Mouse (Mus musculus): ENCODE results near the gene Slc35b4.

The Slc35b4 gene

DNA sequence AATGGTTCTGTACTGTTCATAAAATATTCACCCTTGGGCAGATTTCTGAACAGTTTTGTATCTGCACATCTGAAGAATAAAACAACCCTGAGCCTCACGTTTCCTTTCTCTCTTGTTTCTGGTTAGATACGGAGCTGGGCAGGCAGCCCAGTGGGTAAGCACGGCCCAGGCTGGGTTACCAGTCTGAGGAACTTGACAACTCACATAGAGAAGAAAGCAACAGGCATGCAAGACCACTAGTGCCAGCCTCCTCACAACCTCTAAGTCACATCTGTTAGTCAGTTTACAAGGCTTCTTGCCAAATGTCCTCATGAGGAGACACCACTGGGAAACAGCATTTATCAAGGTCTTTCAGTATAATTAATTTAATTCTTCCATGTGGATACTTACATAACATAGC is 8.1 kb downstream of the Slc35b4 start:
- DNase-seq, result no peak

DNA sequence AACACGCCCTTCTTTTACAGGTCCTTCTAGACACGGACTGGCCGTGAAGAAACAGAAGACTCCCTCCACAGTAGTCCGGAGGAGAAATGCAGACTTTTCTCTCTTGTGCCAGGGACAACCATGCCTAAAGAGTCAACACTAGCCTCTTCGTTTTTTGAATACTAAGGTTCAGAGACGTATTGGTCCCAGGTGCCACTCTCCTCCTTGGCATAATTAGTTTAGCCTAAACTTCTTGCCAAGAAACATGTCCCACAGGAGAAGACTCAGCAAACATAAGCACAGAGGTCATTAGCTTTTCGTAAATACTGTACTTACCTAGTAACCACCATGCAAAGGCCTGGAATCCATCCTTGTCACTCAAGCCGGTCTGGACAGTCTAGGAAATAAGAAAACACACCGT is 13.9 kb downstream of the Slc35b4 start:
- DNase-seq, result no peak

DNA sequence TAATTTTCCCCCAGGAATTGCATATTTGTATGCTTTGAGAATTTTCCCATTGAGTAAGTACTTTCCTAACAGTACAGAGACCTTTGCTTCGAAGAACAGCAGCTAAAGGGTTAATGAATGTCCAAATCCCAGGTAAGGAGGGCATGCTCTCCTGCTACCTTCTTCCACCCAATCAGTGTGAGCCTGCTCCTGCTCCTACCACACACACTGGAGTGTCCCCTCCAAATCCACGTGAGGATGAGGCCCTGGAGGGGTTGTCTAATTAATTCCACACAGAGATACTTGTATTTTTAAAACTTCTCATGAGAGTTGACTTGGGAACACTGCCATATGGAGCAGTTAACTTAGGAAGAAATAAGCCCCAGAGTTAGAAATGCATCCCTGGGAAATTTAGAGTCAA is 14.3 kb downstream of the Slc35b4 start:
- no peak for DNase-seq

DNA sequence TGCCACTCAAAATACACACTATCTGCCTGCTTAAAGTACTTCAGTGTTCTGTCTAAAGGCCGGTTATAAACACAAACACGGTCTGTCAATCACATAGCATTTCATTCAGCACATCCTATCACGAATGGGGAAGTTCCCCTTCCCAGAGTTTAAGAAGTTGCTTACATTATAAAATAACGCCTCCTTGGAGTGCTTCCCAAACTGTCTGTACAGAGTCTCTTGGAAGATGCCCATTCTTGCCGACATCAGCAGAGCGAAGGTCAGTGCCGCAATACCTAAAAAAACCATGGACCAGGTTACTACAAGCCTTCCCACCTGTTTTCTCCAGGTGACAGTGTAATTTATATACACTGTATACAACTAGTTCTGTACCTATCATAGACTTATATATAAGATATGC is 15.4 kb downstream of the Slc35b4 start:
- DNase-seq, result no peak

DNA sequence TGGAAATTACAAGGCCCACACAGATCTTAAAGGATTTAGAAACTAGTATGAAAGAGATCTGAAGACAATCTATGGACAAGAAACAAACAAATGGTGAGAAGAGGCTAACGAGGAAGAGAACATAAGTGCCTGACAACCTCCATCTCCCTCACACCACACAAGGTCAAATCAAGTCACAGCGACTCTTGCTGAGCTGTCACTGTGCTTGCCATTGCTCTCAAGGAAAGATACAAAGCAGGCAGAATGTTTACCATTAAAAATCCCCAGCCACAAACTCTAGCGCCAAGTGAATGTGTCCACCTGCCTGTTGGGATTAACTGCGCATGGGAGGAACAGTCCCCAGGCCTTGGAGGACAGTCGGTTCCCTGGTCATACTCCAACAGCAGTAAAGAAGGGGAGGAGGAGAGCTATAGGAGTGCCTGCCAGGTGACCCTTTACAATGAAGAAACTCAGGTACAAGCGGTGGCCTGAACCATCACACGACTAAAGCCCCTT is 16.0 kb downstream of the Slc35b4 start:
- DNase-seq, result no peak

DNA sequence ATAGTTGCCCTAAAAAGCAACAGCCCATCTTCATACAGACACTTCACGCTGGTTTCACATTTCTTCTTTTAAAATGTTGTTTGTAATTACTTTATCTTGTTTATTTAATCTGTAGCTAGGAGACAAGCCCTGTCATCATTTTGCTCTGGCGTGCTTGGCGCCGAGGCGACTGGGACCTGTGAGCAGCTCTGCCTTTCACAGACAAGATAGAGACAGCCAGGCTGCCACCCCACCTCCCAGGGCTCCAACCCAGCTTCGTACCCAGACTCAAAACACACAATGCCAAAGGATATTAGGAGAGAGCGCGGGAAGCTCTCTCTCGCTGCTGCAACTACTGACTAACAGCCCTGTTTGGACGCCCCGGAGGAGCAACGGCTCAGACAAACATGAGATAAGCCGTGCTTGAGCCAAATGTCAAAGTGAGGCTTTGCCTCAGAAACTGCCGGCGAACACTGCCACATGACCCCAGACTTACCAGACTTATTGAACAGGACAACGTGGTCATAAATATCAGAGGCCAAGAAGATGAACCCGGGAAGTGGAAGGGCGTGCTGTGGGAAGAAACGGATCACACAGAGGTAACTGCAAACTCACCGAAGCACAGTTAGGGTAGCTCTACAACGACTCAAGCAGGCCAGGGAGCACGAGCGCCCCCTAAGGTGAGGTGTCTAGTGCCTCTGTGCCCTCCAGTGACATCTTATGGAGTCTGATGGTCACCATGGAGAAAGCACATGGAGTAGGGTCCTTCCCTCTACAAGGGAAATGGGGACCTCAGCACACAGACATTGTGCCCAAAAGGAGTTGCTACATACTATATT is 16.7 kb downstream of the Slc35b4 start:
- peak; percentile 58 for DNase-seq

DNA sequence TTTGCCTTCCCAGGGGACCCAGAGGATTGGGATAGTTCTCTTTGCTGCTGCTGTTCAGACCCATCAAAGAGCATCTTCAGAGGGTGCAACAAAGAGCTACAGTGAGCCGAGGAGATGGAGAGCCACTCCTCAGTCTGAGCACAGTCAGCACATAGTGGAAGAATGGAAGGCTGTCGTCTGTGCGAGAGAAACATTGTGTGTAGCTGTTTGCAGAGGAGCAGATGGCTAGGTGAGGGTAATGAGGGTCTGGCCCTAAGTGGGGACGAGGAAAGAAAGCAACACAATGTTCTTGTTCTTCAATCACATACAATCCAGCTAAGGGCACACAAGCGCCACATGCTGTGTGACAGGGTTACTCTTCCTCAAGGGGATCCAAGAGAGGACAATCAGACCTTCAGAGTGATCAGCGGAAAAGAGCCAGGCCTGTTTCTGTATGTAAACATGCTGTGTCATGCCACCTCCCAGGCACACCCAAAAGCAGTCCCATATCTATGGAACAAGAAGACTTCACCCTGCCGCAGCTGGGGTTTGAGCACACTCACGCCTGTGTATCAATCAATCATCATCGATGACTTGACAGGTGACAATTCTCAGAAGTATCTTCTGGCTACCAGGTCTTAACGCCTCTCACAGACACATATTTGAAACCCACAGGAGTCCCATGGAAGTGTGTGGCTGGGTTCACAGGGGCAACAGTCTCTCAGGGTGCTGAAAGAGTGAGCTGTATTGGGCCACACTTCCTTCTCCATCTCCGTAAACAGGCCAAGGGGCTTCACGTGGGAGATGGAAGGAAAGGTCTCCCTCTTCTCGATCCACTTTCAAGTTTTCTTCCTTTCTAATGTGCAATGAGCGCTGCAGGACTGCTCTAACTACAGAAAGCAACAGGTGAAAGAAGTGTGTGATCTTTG is 19.8 kb downstream of the Slc35b4 start:
- peak; percentile 49 for DNase-seq

DNA sequence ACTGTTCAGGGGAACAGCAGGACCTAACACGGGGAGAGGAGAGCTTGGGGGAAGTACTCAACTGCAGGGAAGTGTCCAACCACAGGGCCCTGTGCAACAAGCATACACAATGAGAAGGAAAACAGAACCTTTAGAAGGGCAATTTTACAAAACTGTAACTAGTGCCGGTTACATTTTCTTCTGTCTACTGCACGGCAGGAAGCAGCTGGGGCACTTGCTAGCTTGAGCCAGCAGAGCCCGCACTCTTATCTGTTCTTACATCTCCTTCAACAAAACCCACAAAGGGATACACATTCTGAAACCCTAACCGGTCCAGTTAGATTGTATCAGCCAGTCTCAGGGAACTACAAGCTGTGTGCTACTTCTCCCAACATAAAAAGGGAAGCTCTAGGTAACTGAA is 20.9 kb downstream of the Slc35b4 start:
- DNase-seq, result peak; percentile 64

DNA sequence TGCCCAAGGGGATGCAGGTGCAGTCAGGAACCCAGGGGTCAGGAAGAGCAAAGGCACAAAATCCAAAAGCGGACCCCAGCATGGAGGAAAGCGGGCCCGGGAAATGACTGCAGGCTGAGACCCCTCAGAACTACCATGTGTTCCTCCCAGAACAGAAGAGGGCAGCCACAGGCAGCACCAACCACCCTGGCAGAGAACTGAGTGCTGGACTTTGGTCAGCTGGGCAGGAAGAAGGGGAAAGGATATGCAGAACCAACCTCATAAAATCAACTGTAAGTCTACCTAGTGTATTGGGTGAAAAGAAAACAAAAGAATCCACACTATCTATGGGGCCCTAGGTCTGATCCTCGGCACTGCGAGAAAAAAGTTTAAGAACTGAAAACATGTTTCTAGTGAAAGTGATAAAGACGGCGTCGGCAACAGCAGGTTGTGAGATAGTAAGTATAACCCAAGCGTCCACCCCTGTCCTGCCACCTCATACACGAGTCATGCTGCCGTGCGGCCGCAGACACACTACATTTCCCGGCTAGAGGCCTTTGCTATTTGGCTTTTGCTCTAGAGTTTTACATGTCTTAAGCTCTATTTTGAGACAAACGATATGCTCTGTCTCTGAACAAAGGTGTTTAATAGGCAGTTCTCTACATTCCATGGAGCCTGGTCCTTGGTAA is 21.6 kb downstream of the Slc35b4 start:
- DNase-seq, result peak; percentile 57

DNA sequence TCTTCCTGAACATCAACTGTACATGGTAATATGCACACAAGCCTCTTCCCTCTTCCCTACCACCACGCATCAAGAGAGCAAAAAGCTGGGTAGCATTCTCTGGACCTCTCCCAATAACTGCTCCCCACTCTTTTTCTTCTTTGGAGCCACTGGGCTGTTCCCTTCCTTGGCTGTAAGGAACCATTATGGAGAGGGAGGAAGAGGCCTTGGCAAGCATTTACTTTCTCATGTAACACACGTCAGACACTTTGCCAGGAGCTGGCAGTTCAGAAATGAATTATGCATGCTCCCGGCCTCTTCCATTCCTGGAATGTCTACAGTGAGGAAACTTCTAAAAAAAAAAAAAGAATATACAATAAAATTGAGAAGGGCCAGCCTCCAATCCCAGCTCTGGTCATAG is 22.7 kb downstream of the Slc35b4 start:
- no peak for DNase-seq

DNA sequence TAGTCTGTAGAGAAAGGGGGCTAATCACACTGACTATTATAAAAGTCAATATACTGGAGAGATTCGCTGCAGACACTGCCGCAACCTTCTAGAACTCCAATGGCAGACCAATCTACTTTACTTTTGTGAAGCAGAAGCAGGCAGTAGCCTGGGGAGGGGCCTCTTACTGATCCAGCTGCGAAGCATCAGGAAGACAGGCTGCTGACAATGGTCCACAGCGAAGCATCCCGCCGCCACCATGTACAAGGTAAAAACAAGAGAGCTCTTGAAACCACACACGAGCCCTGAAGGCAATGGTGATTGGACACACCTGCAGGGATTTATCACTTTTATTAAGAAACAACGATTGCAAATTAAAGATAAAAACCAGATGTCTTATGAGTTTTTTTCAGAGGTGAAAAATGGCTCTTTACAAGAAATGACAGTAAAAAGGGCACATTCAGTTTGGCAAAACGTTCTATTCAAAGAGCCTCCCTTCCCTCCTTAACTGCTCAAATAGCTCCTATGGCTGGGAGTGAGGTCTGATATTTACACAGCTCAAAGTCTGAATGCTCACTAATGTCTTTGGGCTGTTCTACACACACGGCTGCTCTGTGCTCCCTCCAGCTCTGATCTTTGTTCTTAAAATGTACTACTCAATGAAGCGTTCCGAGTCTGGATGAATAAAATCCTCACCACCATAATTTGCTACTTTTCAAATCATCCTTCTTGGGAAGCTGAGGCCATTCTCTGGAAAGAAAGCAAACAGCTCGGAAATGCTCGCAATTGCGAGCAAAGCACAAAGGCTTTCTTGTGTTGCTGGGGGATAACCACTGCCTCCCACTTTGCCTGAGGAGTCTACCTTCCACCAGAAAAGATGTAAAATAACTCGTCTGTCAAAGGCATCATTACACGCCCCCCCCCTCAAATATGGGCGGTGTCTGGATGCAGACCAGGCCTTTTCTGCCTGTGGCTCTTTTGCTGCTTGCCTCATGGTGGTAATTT is 23.6 kb downstream of the Slc35b4 start:
- peak; percentile 63 for DNase-seq

DNA sequence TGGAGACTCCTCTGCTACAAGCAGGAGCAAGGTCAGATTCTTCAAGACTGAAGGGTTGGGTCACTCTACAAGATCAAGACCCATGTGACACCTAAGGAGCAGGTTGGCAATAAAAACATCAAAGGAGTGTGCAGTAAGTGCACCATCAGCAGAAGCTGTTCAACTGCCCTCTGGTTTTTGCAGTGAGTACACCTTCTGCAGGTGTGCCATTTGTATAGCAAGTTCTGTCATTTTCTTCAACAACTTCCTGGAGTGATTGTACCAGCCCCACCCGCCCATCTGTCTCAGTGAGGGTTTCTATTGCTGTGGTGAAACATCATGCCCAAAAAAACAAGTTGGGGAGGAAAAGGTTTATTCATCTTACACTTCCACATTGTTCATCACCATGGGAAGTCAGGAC is 27.1 kb downstream of the Slc35b4 start:
- peak; percentile 59 for DNase-seq

DNA sequence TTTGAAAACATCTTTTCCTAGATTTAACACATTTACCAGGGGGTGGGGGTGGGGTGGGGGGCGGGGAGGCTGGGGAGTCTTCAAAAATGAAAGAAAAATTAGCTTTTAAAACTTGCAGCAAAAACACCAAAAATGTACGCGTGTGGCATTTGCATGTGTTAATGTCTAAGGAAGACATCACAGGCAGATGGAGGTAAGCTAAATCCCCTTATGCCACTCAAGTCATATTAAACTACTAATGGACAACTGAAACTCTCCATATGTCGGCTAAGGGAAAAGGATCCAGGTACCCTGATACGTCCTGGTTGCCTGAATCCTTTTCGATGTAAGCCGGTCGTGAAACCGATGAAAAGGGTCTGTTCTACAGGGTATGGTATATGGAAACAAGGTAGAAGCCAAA is 27.8 kb downstream of the Slc35b4 start:
- no peak for DNase-seq

DNA sequence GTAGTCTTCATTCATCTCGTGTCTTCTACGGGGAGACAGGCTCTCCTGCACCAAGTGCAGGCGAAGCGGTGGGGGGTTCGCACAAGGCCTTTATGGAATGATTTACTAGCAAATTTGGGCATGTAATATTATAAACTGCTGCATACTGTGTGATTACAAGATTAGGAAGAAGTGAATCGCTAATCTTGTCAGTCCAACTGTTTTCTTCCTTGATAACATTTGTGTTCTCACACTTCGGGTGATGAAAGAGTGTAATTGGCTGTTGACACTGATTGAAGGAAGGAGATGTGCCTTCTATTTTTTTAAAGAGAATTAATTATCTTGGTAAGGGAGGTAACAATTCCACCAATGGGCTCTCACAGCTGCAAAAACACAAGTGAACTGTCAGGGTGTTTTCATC is 28.3 kb downstream of the Slc35b4 start:
- no peak for DNase-seq

DNA sequence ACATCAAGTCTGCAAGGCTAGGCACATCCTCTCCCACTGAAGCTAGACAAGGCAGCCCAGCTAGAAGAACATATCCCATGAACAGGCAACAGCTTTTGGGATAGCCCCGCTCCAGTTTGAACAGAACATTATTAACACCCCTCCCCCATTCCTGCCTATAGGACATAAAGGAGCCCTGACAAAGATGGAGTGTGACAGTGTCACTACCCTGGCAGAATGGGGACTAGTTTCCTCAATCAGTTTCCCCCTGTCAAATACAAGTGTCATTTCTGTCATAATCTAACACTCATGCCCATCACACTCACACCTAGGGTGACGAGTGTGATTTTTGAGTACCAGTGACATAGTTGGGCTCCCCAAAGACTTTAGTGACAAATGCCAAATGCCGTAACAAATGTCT is 28.9 kb downstream of the Slc35b4 start:
- DNase-seq, result no peak

DNA sequence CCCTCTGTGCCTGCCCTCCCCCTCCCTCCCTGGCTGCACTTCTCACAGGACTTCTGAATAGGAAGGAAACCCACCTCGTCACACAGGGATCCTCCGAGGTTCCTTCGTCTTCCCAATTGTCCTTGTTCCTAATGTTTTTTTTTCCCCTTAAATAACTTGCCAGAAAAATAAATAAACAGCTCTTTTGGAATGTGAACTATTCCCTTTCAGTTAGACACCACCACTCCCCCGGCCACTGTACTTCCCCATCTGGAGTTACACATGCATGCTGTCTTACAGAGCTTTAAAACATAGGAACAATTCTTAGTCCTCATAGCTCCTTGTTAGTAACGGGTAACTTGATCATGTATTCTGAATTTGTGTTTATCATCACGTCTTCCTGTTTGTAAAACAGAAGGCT is 30.9 kb downstream of the Slc35b4 start:
- DNase-seq, result no peak

DNA sequence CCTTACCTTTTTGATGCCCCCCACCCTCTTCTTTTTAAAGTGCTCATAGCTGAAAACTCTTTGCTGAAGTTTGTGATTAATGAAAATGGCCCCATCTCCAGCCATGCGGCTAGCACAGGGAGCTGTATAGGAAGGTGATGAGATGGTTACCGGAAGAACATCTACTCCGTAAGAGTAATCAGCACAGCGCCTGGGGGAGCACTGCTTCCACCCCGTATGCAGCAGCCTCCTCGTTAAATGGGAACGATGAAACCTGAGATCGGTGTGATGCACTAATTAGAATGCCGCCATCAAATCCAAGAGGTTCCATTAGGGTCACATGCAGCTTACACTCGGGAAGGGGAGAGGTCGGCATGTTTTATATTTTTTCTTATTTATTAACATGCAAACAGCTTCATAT is 34.0 kb downstream of the Slc35b4 start:
- no peak for DNase-seq

DNA sequence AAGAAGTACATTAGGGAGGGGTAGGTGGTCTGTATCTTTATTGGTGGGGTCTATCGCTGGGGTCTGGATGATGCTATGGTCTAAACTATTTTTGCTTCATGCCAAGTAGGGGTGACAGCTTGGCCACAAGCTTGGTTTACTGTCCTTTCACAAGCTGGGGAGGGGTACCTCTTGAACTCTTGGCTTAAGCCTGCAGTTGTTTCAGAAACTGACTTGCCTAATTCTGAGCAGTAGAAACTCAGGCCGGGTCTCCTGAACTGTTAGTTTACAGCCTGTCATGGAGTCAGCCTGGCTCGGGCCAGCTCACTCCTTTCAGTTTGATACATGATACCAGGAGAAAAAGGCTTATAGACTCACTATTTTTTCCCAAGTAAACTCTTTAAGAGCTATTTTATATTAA is 38.5 kb downstream of the Slc35b4 start:
- DNase-seq, result no peak

DNA sequence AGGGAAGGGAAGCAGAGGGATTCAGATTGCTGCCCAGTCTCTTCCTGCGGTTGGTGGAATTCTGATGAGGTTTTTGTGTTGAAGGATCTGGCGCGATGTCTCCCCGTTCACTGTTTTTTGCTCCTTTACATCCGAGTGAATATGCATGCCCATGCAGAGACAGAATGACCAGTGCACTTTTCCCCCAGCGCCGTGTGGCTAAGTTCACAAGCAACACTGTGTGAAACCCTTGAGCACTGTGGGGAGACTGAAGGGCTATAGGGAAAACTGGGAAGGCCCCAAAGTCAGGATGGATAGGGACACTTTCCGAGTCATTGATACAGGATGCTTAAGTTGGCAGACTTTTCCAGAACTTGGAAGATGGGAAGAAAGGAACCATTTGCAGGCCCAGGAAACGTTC is 44.5 kb downstream of the Slc35b4 start:
- DNase-seq, result no peak

DNA sequence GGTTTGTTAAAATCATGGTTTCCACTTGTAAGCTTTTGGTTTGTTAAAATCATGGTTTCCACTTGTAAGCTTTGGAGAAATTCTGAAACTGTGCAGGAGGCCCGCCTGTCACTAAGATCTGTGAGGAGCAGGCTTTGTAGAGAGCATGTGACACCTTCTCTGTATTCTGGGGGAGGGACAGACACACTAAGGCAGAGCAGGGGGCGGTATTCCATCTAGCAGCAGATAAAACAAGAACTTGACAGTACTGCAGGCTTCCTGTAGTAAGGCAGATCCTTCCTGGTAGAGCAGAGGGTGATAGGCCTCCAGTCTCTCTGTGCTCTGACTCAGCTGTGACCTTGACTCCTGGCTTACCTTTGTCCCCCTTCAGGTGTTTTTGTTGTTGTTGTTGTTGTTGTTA is 47.6 kb downstream of the Slc35b4 start:
- peak; percentile 52 for DNase-seq

DNA sequence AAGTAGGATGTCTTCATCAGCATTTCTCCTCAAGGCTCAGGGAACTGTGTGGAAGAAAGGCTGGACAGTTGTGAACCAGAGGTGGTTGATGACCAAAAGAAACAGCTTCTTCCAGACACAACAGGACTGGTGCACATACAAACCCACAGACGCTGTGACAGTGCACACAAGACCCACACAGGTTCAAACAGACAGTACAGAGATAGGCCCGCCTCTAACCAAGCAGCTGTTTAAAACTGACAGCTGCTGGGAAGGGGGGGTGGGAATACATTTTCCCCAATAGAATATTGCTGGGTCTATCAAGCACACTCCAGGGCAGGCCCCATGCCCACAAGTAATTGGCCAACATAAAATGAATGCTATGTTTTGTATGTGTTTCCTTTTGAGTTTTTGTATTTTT is 52.5 kb downstream of the Slc35b4 start:
- peak; percentile 45 for DNase-seq

DNA sequence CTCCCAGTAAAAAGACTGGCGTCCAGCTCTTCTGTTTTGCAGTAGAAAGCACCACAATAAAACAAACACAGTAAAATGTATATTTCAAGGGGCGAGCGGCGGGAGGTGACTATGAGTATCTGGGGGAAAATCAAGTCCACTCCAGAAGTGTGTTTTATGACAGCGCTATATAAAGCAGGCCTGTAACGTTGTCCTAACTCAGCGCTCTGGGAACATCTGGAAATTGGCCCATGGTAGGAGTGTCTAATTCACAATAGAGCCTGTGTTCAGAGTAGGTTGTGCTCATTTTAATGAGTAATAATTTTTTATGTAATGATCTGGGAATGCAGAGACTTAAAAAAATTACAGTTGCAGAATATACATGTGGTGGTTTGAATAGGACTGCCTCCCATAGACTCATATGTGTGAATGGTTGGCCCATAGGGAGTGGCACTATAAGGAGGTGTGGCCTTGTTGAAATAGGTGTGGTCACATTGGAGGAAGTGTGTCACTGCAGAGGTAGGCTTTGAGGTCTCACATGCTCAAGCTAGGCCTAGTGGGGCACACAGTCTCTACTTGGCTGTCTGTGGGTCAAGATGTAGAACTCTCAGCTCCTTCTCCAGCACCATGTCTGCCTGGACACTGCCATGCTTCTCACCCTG is 60.0 kb downstream of the Slc35b4 start:
- DNase-seq, result no peak
